Mouse (Mus musculus) C2C12 (cell line): ENCODE data around the gene Tcfl5.
A peak's percentile ranks its signal among the peaks of the same experiment; 100 is the strongest.

ENCODE experiments used
- CEBPB ChIP-seq: IDR thresholded peaks from one replicate; pipeline ENCODE4 v1.6.1; 2011; ENCODE audit warnings: low read depth, mild to moderate bottlenecking, control low read depth, moderate library complexity
- CTCF ChIP-seq: IDR thresholded peaks from one replicate; pipeline ENCODE4 v1.5.1; 2011; ENCODE audit not compliant: control insufficient read depth, insufficient read depth, insufficient read length
- MAX ChIP-seq: IDR thresholded peaks from one replicate; pipeline ENCODE4 v1.6.1; 2011; ENCODE audit warnings: mild to moderate bottlenecking, control low read depth
- MYOD1 ChIP-seq: IDR thresholded peaks from one replicate; pipeline ENCODE4 v1.6.1; 2011; ENCODE audit warnings: low read depth; ENCODE audit not compliant: control insufficient read depth, insufficient read length
- MYOG ChIP-seq: IDR thresholded peaks from one replicate; pipeline ENCODE4 v1.6.1; 2011; ENCODE audit not compliant: control insufficient read depth, insufficient read length; ENCODE audit errors: extremely low read depth
- USF1 ChIP-seq: IDR thresholded peaks from one replicate; pipeline ENCODE4 v1.6.1; 2011; ENCODE audit warnings: low read depth, mild to moderate bottlenecking, control low read depth, moderate library complexity

DNA sequence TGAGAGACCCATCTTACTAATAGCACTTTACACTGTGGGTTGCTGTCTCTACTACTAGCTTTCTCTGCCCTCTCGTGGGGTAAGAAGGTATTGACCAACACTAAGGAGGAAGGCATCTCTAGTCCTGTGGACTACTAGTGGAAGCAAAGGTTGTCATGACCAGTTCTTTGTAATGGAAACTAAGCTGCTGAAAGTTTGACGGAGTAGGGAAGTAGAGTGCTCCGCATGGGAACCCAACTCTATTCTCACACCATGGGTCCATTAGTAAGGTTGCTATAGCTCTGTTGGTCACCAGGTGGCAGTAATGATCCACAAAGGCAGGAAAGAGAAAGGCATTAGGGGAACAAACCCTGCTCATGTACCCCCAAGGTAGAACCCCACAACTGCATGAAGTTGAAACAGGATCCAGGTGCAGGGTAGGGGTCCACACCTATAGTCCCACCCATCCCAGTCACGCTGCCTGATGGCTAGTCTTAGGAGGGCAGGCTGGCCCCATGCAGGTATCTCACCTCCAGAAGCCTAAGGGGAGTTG lies 36.2 kb upstream of the Tcfl5 start:
- TF ChIP-seq CTCF = peak; percentile 45
- no peak for TF ChIP-seq USF1
- no peak for TF ChIP-seq MYOD1
- TF ChIP-seq MAX = no peak
- TF ChIP-seq CEBPB = no peak
- no peak for TF ChIP-seq MYOG
